Mouse (Mus musculus) heart, embryonic 11.5 days (tissue): ENCODE measurements around the gene Scn4b. TPM values are rescaled to one million over a fixed set of nuclear protein-coding genes. Genes with fewer than 3 reads are reported as not detected.

Experiments
- ATAC-seq: fragments of 200-750 bp; cut with Nextera tagmentation; replicated peaks from 2 replicates; pipeline ENCODE4 v1.8.0; 2017; ENCODE audit warnings: moderate library complexity; ENCODE audit not compliant: insufficient number of reproducible peaks, low FRiP score, low TSS enrichment
- H3K27ac ChIP-seq: fragments of 300-500 bp; sonication (generic); 2 replicates; pipeline ENCODE4 v1.5.1; 2014; ENCODE audit warnings: mild to moderate bottlenecking, low read depth, low read length
- H3K27me3 ChIP-seq: fragments of 300-500 bp; sonication (generic); 2 replicates; pipeline ENCODE4 v1.6.1; 2014; ENCODE audit warnings: mild to moderate bottlenecking, low read length, mixed read lengths; ENCODE audit not compliant: control insufficient read depth, insufficient read depth
- H3K36me3 ChIP-seq: fragments of 300-500 bp; sonication (generic); 2 replicates; pipeline ENCODE4 v1.6.1; 2014; ENCODE audit warnings: mild to moderate bottlenecking, low read length, moderate library complexity, mixed read lengths; ENCODE audit not compliant: control insufficient read depth, insufficient read depth
- H3K4me1 ChIP-seq: fragments of 300-500 bp; sonication (generic); 2 replicates; pipeline ENCODE4 v1.6.1; 2014; ENCODE audit warnings: low read length; ENCODE audit not compliant: control insufficient read depth, insufficient read depth
- H3K4me2 ChIP-seq: fragments of 300-500 bp; sonication (generic); 2 replicates; pipeline ENCODE4 v1.6.1; 2014; ENCODE audit warnings: mild to moderate bottlenecking, moderate library complexity
- H3K4me3 ChIP-seq: fragments of 300-500 bp; sonication (generic); 2 replicates; pipeline ENCODE4 v1.5.1; 2014; ENCODE audit warnings: low read depth, low read length
- H3K9ac ChIP-seq: fragments of 300-500 bp; sonication (generic); 2 replicates; pipeline ENCODE4 v1.6.1; 2014; ENCODE audit warnings: mild to moderate bottlenecking, low read depth, low read length, moderate library complexity
- H3K9me3 ChIP-seq: fragments of 300-500 bp; sonication (generic); replicated peaks from 2 replicates; pipeline ENCODE4 v1.6.1; 2016; ENCODE audit warnings: low read length; ENCODE audit not compliant: control insufficient read depth
- WGBS: fragments of 180-500 bp; shearing (Covaris S2); extraction: QIAGEN DNeasy Blood & Tissue Kit; methylation state at CpG from one replicate; pipeline ENCODE4 v1.1.7; 2014; ENCODE audit not compliant: insufficient replicate concordance; 5-methylcytosine and 5-hydroxymethylcytosine counted together
- polyA plus RNA-seq: library from polyadenylated mRNA; unstranded; fragments of >200 nt; fragmentation: Nextera tagmentation; extraction: Ambion mirVana; gene quantifications from 2 replicates; pipeline ENCODE4 v1.2.1, GENCODE M21; 2014

Gene Scn4b
- polyA plus RNA-seq, 1 experiment from 2014 or later: 0.10 TPM

- 79% methylated on average over 1 of the region's 1 CpGs for WGBS
Measured at GRCm38 (mm10) chr9:45171073-45171610, 32.9 kb downstream of the Scn4b start.

GRCm38 (mm10) chr9:45173475-45173874, 35.3 kb downstream of the Scn4b start:
- Histone ChIP-seq H3K36me3 (no peaks in the 10 kb centered on the region), H3K4me2 (no peak overlapping the region), H3K9ac (no peak overlapping the region), H3K4me1 (no peaks in the 10 kb centered on the region), H3K27ac (no peak overlapping the region), H3K27me3 (no peaks in the 10 kb centered on the region), H3K9me3 (0 out of 2 replicates have a peak, but pooled peaks cover 3% of the 10 kb centered on the region), H3K4me3 (no peak overlapping the region)
- no peak for ATAC-seq
- WGBS: 73% methylated on average over 3 of the region's 3 CpGs

More at GRCm38 (mm10) chr9:45171073-45171610, 32.9 kb downstream of the Scn4b start:
- Histone ChIP-seq H3K9ac (no peak overlapping the region), H3K4me1 (no peaks in the 10 kb centered on the region), H3K4me3 (no peak overlapping the region), H3K4me2 (no peak overlapping the region), H3K27ac (no peak overlapping the region), H3K27me3 (no peaks in the 10 kb centered on the region), H3K36me3 (no peaks in the 10 kb centered on the region), H3K9me3 (0 out of 2 replicates have a peak, but pooled peaks cover 3% of the 10 kb centered on the region)
- ATAC-seq: no peak

GRCm38 (mm10) chr9:45179282-45179681, 41.1 kb downstream of the Scn4b start:
- Histone ChIP-seq H3K27ac (no peak overlapping the region), H3K4me2 (no peak overlapping the region), H3K27me3 (no peaks in the 10 kb centered on the region; the same call in 1 of the 2 replicates), H3K36me3 (no peaks in the 10 kb centered on the region), H3K9me3 (no peaks in the 10 kb centered on the region), H3K4me1 (no peaks in the 10 kb centered on the region), H3K9ac (no peak overlapping the region), H3K4me3 (no peak overlapping the region)
- no peak for ATAC-seq
- 60% methylated on average over 5 of the region's 5 CpGs for WGBS

DNA sequence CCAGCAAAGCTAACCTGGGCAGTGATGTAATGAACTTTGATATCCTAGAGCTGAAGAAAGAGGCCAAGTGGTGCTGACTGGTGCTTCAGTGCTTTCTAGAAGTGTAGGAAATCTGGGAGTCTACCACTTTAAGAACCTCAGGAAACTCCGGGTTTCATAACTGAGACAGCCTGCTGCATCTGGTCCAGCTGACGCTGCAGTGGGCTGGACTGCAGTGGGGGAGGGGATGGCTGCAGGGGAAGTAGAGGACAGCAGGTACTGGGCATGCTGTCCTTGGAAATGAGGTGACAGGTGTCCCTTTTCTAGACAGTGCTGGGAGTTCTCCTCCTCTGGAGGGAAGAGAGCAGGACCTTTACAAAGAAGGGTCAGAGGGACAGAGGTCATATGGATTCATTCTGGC, 43.6 kb downstream of the Scn4b start, which contains the start of gene BC049352:
Gene BC049352 (plus strand): TSS at position 238 of the 400 bp plus-strand sequence.
- Histone ChIP-seq H3K36me3 (no peaks in the 10 kb centered on the region), H3K9ac (no peak within 1 kb of the TSS), H3K4me1 (no peaks in the 10 kb centered on the region), H3K4me3 (no peak within 1 kb of the TSS), H3K9me3 (no peaks in the 10 kb centered on the region), H3K4me2 (no peak within 1 kb of the TSS), H3K27me3 (no peaks in the 10 kb centered on the region; the same call in 1 of the 2 replicates), H3K27ac (no peak within 1 kb of the TSS)
- WGBS: 16% methylated on average over 2 of the region's 2 CpGs
- no peak for ATAC-seq

DNA sequence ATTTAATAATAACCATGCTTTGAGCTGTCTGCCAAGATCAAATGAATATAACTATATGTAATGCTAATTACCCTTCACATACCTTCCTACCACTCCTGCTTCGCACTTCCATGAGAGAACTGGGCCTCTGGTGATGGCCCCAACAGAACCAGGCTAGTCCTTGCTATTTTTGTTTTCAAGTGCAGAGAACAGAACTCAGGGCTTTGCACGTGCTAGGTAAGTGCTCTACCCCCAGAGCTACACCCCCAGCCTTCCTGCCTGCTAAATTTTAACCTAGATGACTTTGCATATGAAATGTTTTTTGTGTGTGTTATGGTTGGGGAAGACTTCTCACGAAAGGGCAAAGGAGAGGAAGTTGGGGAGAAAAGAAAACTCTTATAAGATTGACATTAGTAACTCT, 44.3 kb downstream of the Scn4b start:
- Histone ChIP-seq H3K4me3 (no peak overlapping the region), H3K36me3 (no peaks in the 10 kb centered on the region), H3K4me2 (no peak overlapping the region), H3K4me1 (no peaks in the 10 kb centered on the region), H3K27me3 (no peaks in the 10 kb centered on the region; the same call in 1 of the 2 replicates), H3K27ac (no peak overlapping the region), H3K9me3 (no peaks in the 10 kb centered on the region), H3K9ac (no peak overlapping the region)
- WGBS: 62% methylated on average over 3 of the region's 3 CpGs
- no peak for ATAC-seq

DNA sequence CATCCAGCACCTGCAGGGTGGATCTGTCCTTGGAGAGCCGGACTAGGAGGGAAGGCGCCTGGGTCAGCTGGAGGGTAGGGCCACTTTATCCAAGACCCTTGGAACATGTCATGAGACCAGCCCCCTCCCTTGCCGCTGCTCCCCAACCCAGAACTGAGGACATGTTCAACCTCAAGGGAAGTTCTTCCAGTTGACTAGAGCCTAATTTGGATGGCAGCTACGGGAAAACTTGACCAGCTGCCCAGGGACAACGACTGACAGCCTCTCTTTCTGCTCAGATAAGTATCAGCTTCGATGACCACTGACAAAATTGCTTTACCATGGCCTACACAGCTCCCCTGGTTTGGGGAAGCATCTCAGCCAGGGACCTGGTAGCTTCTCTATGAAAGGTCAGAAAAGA, 45.1 kb downstream of the Scn4b start:
- WGBS: 85% methylated on average over 6 of the region's 6 CpGs
- H3K4me2 ChIP-seq: no peak overlapping the region
- H3K27me3 ChIP-seq: no peaks in the 10 kb centered on the region; the same call in 1 of the 2 replicates
- H3K4me1 ChIP-seq: no peaks in the 10 kb centered on the region
- ATAC-seq: no peak
- H3K4me3 ChIP-seq: no peak overlapping the region
- no peaks in the 10 kb centered on the region for H3K9me3 ChIP-seq
- no peaks in the 10 kb centered on the region for H3K36me3 ChIP-seq
- no peak overlapping the region for H3K27ac ChIP-seq
- H3K9ac ChIP-seq: no peak overlapping the region

DNA sequence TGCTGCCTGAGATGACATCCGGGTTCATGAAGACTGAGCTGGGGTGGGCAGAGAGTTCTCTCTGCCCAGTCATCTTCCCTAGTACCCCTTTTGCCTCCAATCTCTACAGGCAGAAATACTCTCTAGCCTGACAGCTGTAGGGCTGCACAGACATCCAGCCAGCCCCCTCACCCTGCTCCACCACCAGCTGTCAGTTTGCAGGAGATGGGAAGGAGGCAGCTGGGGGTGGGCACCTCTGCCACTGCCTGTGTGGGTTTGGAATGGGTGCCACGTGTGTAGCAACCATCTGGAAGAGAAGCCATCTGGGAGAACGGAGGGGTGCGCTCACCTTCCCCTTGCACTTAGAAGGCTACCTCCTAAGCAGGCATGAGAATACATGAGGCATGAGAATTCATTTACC, 47.1 kb downstream of the Scn4b start:
- H3K9ac ChIP-seq: no peak overlapping the region
- no peaks in the 10 kb centered on the region; the same call in 1 of the 2 replicates for H3K27me3 ChIP-seq
- H3K27ac ChIP-seq: no peak overlapping the region
- no peaks in the 10 kb centered on the region for H3K9me3 ChIP-seq
- no peak for ATAC-seq
- no peak overlapping the region for H3K4me3 ChIP-seq
- H3K4me1 ChIP-seq: no peaks in the 10 kb centered on the region
- WGBS: 72% methylated on average over 4 of the region's 4 CpGs
- no peak overlapping the region for H3K4me2 ChIP-seq
- H3K36me3 ChIP-seq: no peaks in the 10 kb centered on the region

- no peak for ATAC-seq
- 86% methylated on average over 10 of the region's 10 CpGs for WGBS
Measured at GRCm38 (mm10) chr9:45188570-45189563, 50.7 kb downstream of the Scn4b start.

More at GRCm38 (mm10) chr9:45188570-45189563, 50.7 kb downstream of the Scn4b start:
- H3K9ac ChIP-seq: no peak overlapping the region
- no peak overlapping the region for H3K27ac ChIP-seq
- H3K27me3 ChIP-seq: no peaks in the 10 kb centered on the region; the same call in 1 of the 2 replicates
- no peak overlapping the region for H3K4me2 ChIP-seq
- H3K9me3 ChIP-seq: no peaks in the 10 kb centered on the region
- H3K36me3 ChIP-seq: no peaks in the 10 kb centered on the region
- no peak overlapping the region for H3K4me3 ChIP-seq
- H3K4me1 ChIP-seq: no peaks in the 10 kb centered on the region
